Mouse (Mus musculus): ENCODE measurements at regions not wholly inside any gene's neighbourhood (a gene's known extent, or its start where the extent isn't known, plus 50 kb on each side); places are given as distances from the start of the nearest gene placed in this dataset.

- H3K4me2 ChIP-seq (ENCODE audit: low read depth, low read length), result no peak overlapping the region
- no peak for ATAC-seq (ENCODE audit: insufficient read depth, low FRiP score)
- 61% methylated on average over 2 of the region's 2 CpGs for WGBS
These were observed 264.0 kb upstream of the Fn1 start for GRCm38 (mm10) chr1:71917021-71917420.

GRCm38 (mm10) chr1:71914439-71914838, 261.4 kb upstream of the Fn1 start:
- no peak overlapping the region for H3K27ac ChIP-seq (ENCODE audit: low read length)
- WGBS, result 79% methylated on average over 3 of the region's 3 CpGs
- no peak overlapping the region for H3K9ac ChIP-seq (ENCODE audit: low read length)
- H3K4me3 ChIP-seq (replicated peaks; ENCODE audit: low read length), result no peak overlapping the region
- no peak for ATAC-seq (ENCODE audit: insufficient read depth, low FRiP score)
- H3K36me3 ChIP-seq (ENCODE audit: control insufficient read depth, insufficient read depth, low read length), result no peaks in the 10 kb centered on the region
- no peak overlapping the region for H3K4me2 ChIP-seq (ENCODE audit: low read depth, low read length)
- H3K9me3 ChIP-seq (replicated peaks; ENCODE audit: control insufficient read depth, low read length), result no peaks in the 10 kb centered on the region
- no peaks in the 10 kb centered on the region for H3K27me3 ChIP-seq (ENCODE audit: control insufficient read depth, insufficient read depth, low read length)
- H3K4me1 ChIP-seq (ENCODE audit: control insufficient read depth, insufficient read depth, low read length), result peaks cover 2% of the 10 kb centered on the region; the same call in 1 of the 2 replicates

More at GRCm38 (mm10) chr1:71917021-71917420, 264.0 kb upstream of the Fn1 start:
- Histone ChIP-seq H3K4me1 (ENCODE audit: control insufficient read depth, insufficient read depth, low read length) (no peaks in the 10 kb centered on the region), H3K9ac (ENCODE audit: low read length) (no peak overlapping the region), H3K4me3 (replicated peaks; ENCODE audit: low read length) (no peak overlapping the region), H3K27ac (ENCODE audit: low read length) (no peak overlapping the region), H3K27me3 (ENCODE audit: control insufficient read depth, insufficient read depth, low read length) (no peaks in the 10 kb centered on the region), H3K9me3 (replicated peaks; ENCODE audit: control insufficient read depth, low read length) (no peaks in the 10 kb centered on the region), H3K36me3 (ENCODE audit: control insufficient read depth, insufficient read depth, low read length) (no peaks in the 10 kb centered on the region)

- no peaks in the 10 kb centered on the region for H3K27me3 ChIP-seq (ENCODE audit: control insufficient read depth, insufficient read depth, low read length)
- H3K4me3 ChIP-seq (replicated peaks; ENCODE audit: low read length), result no peak overlapping the region
- no peak for ATAC-seq (ENCODE audit: insufficient read depth, low FRiP score)
- H3K4me1 ChIP-seq (ENCODE audit: control insufficient read depth, insufficient read depth, low read length), result peaks cover 2% of the 10 kb centered on the region; the same call in 1 of the 2 replicates
- H3K9me3 ChIP-seq (replicated peaks; ENCODE audit: control insufficient read depth, low read length), result no peaks in the 10 kb centered on the region
- H3K9ac ChIP-seq (ENCODE audit: low read length), result no peak overlapping the region
- no peak overlapping the region for H3K27ac ChIP-seq (ENCODE audit: low read length)
- 69% methylated on average over 5 of the region's 5 CpGs for WGBS
- H3K4me2 ChIP-seq (ENCODE audit: low read depth, low read length), result no peak overlapping the region
- no peaks in the 10 kb centered on the region for H3K36me3 ChIP-seq (ENCODE audit: control insufficient read depth, insufficient read depth, low read length)
These were observed 260.2 kb upstream of the Fn1 start for GRCm38 (mm10) chr1:71913221-71913620.

GRCm38 (mm10) chr1:71912441-71912840, 259.4 kb upstream of the Fn1 start:
- Histone ChIP-seq H3K9me3 (replicated peaks; ENCODE audit: control insufficient read depth, low read length) (no peaks in the 10 kb centered on the region), H3K9ac (ENCODE audit: low read length) (no peak overlapping the region), H3K4me3 (replicated peaks; ENCODE audit: low read length) (no peak overlapping the region), H3K27me3 (ENCODE audit: control insufficient read depth, insufficient read depth, low read length) (no peaks in the 10 kb centered on the region), H3K27ac (ENCODE audit: low read length) (no peak overlapping the region), H3K36me3 (ENCODE audit: control insufficient read depth, insufficient read depth, low read length) (no peaks in the 10 kb centered on the region), H3K4me1 (ENCODE audit: control insufficient read depth, insufficient read depth, low read length) (peaks cover 2% of the 10 kb centered on the region; the same call in 1 of the 2 replicates), H3K4me2 (ENCODE audit: low read depth, low read length) (no peak overlapping the region)
- no peak for ATAC-seq (ENCODE audit: insufficient read depth, low FRiP score)
- WGBS, result 43% methylated on average over 2 of the region's 3 CpGs

- Histone ChIP-seq H3K27ac (ENCODE audit: low read length) (no peak overlapping the region), H3K9me3 (replicated peaks; ENCODE audit: control insufficient read depth, low read length) (no peaks in the 10 kb centered on the region), H3K9ac (ENCODE audit: low read length) (no peak overlapping the region), H3K27me3 (ENCODE audit: control insufficient read depth, insufficient read depth, low read length) (no peaks in the 10 kb centered on the region), H3K4me1 (ENCODE audit: control insufficient read depth, insufficient read depth, low read length) (peaks cover 2% of the 10 kb centered on the region; the same call in 1 of the 2 replicates), H3K4me2 (ENCODE audit: low read depth, low read length) (no peak overlapping the region), H3K36me3 (ENCODE audit: control insufficient read depth, insufficient read depth, low read length) (no peaks in the 10 kb centered on the region), H3K4me3 (replicated peaks; ENCODE audit: low read length) (no peak overlapping the region)
- no peak for ATAC-seq (ENCODE audit: insufficient read depth, low FRiP score)
- 60% methylated on average over 1 of the region's 1 CpGs for WGBS
These were observed 257.1 kb upstream of the Fn1 start for GRCm38 (mm10) chr1:71910125-71910524.

GRCm38 (mm10) chr1:71909508-71910124, 256.6 kb upstream of the Fn1 start:
- ATAC-seq (ENCODE audit: insufficient read depth, low FRiP score), result no peak

GRCm38 (mm10) chr1:71904376-71904948, 251.5 kb upstream of the Fn1 start:
- no peak overlapping the region for H3K4me2 ChIP-seq (ENCODE audit: low read depth, low read length)
- 78% methylated on average over 4 of the region's 4 CpGs for WGBS
- no peaks in the 10 kb centered on the region for H3K27me3 ChIP-seq (ENCODE audit: control insufficient read depth, insufficient read depth, low read length)
- H3K4me3 ChIP-seq (replicated peaks; ENCODE audit: low read length), result no peak overlapping the region
- no peak for ATAC-seq (ENCODE audit: insufficient read depth, low FRiP score)
- no peak overlapping the region for H3K27ac ChIP-seq (ENCODE audit: low read length)
- no peaks in the 10 kb centered on the region for H3K9me3 ChIP-seq (replicated peaks; ENCODE audit: control insufficient read depth, low read length)
- peaks cover under 1% of the 10 kb centered on the region; the same call in 1 of the 2 replicates for H3K4me1 ChIP-seq (ENCODE audit: control insufficient read depth, insufficient read depth, low read length)
- no peak overlapping the region for H3K9ac ChIP-seq (ENCODE audit: low read length)
- no peaks in the 10 kb centered on the region for H3K36me3 ChIP-seq (ENCODE audit: control insufficient read depth, insufficient read depth, low read length)

More at GRCm38 (mm10) chr1:71909508-71910124, 256.6 kb upstream of the Fn1 start:
- Histone ChIP-seq H3K27me3 (ENCODE audit: control insufficient read depth, insufficient read depth, low read length) (no peaks in the 10 kb centered on the region), H3K4me2 (ENCODE audit: low read depth, low read length) (no peak overlapping the region), H3K27ac (ENCODE audit: low read length) (no peak overlapping the region), H3K36me3 (ENCODE audit: control insufficient read depth, insufficient read depth, low read length) (no peaks in the 10 kb centered on the region), H3K4me1 (ENCODE audit: control insufficient read depth, insufficient read depth, low read length) (peaks cover 2% of the 10 kb centered on the region; the same call in 1 of the 2 replicates), H3K9ac (ENCODE audit: low read length) (no peak overlapping the region), H3K9me3 (replicated peaks; ENCODE audit: control insufficient read depth, low read length) (no peaks in the 10 kb centered on the region), H3K4me3 (replicated peaks; ENCODE audit: low read length) (no peak overlapping the region)
- 56% methylated on average over 11 of the region's 11 CpGs for WGBS

GRCm38 (mm10) chr1:71900106-71901074, 247.4 kb upstream of the Fn1 start:
- WGBS, result 72% methylated on average over 8 of the region's 9 CpGs
- H3K27me3 ChIP-seq (ENCODE audit: control insufficient read depth, insufficient read depth, low read length), result no peaks in the 10 kb centered on the region
- no peak for ATAC-seq (ENCODE audit: insufficient read depth, low FRiP score)

GRCm38 (mm10) chr1:71899128-71899527, 246.1 kb upstream of the Fn1 start:
- no peak overlapping the region for H3K4me3 ChIP-seq (replicated peaks; ENCODE audit: low read length)
- no peak overlapping the region for H3K27ac ChIP-seq (ENCODE audit: low read length)
- H3K9me3 ChIP-seq (replicated peaks; ENCODE audit: control insufficient read depth, low read length), result no peaks in the 10 kb centered on the region
- H3K4me2 ChIP-seq (ENCODE audit: low read depth, low read length), result no peak overlapping the region
- 63% methylated on average over 8 of the region's 8 CpGs for WGBS
- no peaks in the 10 kb centered on the region for H3K36me3 ChIP-seq (ENCODE audit: control insufficient read depth, insufficient read depth, low read length)
- H3K9ac ChIP-seq (ENCODE audit: low read length), result no peak overlapping the region
- H3K27me3 ChIP-seq (ENCODE audit: control insufficient read depth, insufficient read depth, low read length), result no peaks in the 10 kb centered on the region
- ATAC-seq (ENCODE audit: insufficient read depth, low FRiP score), result no peak
- peaks cover 4% of the 10 kb centered on the region; the same call in 1 of the 2 replicates for H3K4me1 ChIP-seq (ENCODE audit: control insufficient read depth, insufficient read depth, low read length)

More at GRCm38 (mm10) chr1:71900106-71901074, 247.4 kb upstream of the Fn1 start:
- no peak overlapping the region for H3K4me2 ChIP-seq (ENCODE audit: low read depth, low read length)
- peaks cover 4% of the 10 kb centered on the region; the same call in 1 of the 2 replicates for H3K4me1 ChIP-seq (ENCODE audit: control insufficient read depth, insufficient read depth, low read length)
- no peaks in the 10 kb centered on the region for H3K9me3 ChIP-seq (replicated peaks; ENCODE audit: control insufficient read depth, low read length)
- H3K36me3 ChIP-seq (ENCODE audit: control insufficient read depth, insufficient read depth, low read length), result no peaks in the 10 kb centered on the region
- no peak overlapping the region for H3K9ac ChIP-seq (ENCODE audit: low read length)
- H3K4me3 ChIP-seq (replicated peaks; ENCODE audit: low read length), result no peak overlapping the region
- no peak overlapping the region for H3K27ac ChIP-seq (ENCODE audit: low read length)

All from stomach, embryonic 16.5 days (tissue).